Mouse (Mus musculus): ENCODE measurements around the gene Lrrc28.

GRCm38 (mm10) chr7:67544586-67544985 lies 100.5 kb downstream of the Lrrc28 start:
- TF ChIP-seq CTCF (IDR thresholded peaks at IDR 0.05; ENCODE audit: borderline replicate concordance, extremely low read depth, insufficient read depth, insufficient read length) (no peak), POLR2A (IDR thresholded peaks at IDR 0.05; ENCODE audit: borderline replicate concordance, extremely low read depth, insufficient read depth, insufficient read length, poor library complexity, severe bottlenecking) (no peak)
